Mouse (Mus musculus): ENCODE data around the gene Psmd9. TPM values are rescaled to one million over a fixed set of nuclear protein-coding genes. Genes with fewer than 3 reads are reported as not detected.

Gene Psmd9
- total RNA-seq, 2 experiments from 2014 or later = 28.2 to 30.8 TPM

Other genes starting within 250 kb of the Psmd9 start
- gene Kdm2b, start 179.6 kb upstream of the Psmd9 start, total RNA-seq (2021) = 10 to 100 TPM; 35.3 to 43.9 TPM
- 10 to 100 TPM; 11.7 TPM for gene Orai1, start 154.3 kb upstream of the Psmd9 start, total RNA-seq (2021)
- not detected for gene Morn3, start 122.4 kb upstream of the Psmd9 start, total RNA-seq (2021)
- 10 to 100 TPM; 16.3 to 19.9 TPM for gene Tmem120b, start 101.0 kb upstream of the Psmd9 start, total RNA-seq (2021)
- gene Rhof, start 36.7 kb upstream of the Psmd9 start, total RNA-seq (2021) = 10 to 100 TPM; 43.0 to 48.0 TPM
- gene Setd1b, start 27.2 kb upstream of the Psmd9 start, total RNA-seq (2021) = 10 to 100 TPM; 31.4 to 36.2 TPM
- gene Hpd, start 13.3 kb downstream of the Psmd9 start, total RNA-seq (2021) = not detected
- gene Wdr66, start 82.7 kb downstream of the Psmd9 start, total RNA-seq (2021) = 1 to 10 TPM; 3.6 to 5.5 TPM
- gene Bcl7a, start 174.4 kb downstream of the Psmd9 start, total RNA-seq (2021) = 10 to 100 TPM; 61.7 to 66.0 TPM
- 10 to 100 TPM; 19.3 to 21.3 TPM for gene Mlxip, start 225.4 kb downstream of the Psmd9 start, total RNA-seq (2021)

Data from layer of hippocampus, postnatal 36 days (tissue).